Mouse (Mus musculus) brain, embryonic 14.5 days (tissue): Measurements from ENCODE around the gene Ankrd24.

ENCODE experiments used
- CTCF ChIP-seq: fragments of 200-500 bp; IDR thresholded peaks from 2 replicates; pipeline ENCODE4 v1.5.1; 2012; ENCODE audit warnings: inconsistent platforms, mild to moderate bottlenecking, moderate library complexity, borderline replicate concordance; ENCODE audit not compliant: insufficient read depth, insufficient read length; ENCODE audit errors: extremely low read depth
- POLR2A ChIP-seq: fragments of 200-500 bp; IDR thresholded peaks from 2 replicates; pipeline ENCODE4 v1.6.1; 2012; ENCODE audit warnings: mild to moderate bottlenecking, inconsistent platforms, borderline replicate concordance; ENCODE audit not compliant: poor library complexity, insufficient read depth, insufficient read length, severe bottlenecking; ENCODE audit errors: extremely low read depth

DNA sequence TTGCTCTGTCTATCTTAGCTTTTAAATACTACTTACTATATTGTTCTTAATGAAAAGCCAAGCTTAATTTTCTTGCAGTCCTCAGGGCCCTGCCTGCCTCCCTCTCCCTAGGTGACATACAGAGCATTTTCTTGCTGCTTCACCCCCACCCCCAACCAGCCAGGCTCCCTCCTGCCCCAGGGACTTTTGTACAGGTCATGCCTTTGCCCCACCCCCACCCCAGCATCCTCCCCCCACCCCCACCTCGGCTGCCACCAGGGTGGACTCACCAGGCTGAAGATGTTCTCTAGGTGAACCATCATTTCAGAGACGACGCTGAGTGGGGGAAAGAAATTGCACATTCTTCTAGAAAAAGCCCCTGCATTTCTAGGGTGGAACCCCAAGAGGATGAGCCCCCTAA lies 30.0 kb upstream of the Ankrd24 start:
- no peak for TF ChIP-seq CTCF
- no peak for TF ChIP-seq POLR2A
